Mouse (Mus musculus) ovary, postnatal 14 days (tissue): ENCODE data around the gene 1300017J02Rik.

Source experiments
- DNase-seq: peaks from one replicate; pipeline ENCODE4 v3.0.0; 2022; ENCODE audit warnings: low spot score

The 1300017J02Rik gene

DNA sequence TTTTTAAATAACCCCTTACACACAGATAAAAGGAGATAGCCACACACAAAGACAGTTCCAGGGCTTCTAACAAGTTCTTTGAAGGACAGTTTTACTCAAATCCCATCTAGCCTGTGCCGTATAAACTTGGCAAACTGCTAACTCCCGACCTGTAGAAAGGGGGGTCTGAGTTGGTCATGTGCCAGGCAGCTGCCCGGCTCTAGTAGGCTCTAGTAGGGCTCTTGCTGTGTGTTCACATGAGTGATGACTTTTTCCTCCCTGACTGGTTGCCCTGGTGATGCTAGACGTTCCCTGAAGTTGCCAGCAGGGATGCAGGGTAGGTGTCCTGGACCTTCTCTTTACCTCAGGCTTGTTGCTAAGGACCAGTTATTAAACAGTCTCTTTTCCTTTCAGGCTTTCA lies 33.8 kb downstream of the 1300017J02Rik start:
- no peak for DNase-seq

GRCm38 (mm10) chr9:103265778-103266177 lies 39.1 kb downstream of the 1300017J02Rik start:
- DNase-seq: no peak

DNA sequence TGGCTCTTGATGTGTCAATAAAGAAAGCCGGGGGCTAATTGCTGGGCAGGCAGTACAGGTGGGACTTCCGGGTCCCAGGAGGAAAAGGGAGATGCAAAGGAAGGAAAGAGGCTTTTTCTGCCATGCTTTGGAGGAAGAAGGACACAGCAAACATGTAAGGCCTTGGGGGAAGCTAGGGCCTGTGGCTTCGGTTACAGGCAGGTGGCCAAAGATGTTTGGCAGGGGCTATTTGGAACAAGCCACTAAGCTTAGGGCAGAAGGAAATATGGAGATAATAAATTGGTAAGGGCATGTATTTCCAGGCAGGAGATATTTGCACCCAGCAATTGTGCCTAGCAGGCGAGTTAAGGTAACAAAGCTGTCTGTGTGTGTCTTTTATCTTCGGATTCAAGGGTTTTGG lies 52.0 kb downstream of the 1300017J02Rik start:
- no peak for DNase-seq

GRCm38 (mm10) chr9:103248618-103249017 lies 56.3 kb downstream of the 1300017J02Rik start:
- no peak for DNase-seq

GRCm38 (mm10) chr9:103246526-103247168 lies 58.2 kb downstream of the 1300017J02Rik start:
- DNase-seq: no peak

- no peak for DNase-seq
Measured at GRCm38 (mm10) chr9:103243640-103244039, 61.2 kb downstream of the 1300017J02Rik start.

DNA sequence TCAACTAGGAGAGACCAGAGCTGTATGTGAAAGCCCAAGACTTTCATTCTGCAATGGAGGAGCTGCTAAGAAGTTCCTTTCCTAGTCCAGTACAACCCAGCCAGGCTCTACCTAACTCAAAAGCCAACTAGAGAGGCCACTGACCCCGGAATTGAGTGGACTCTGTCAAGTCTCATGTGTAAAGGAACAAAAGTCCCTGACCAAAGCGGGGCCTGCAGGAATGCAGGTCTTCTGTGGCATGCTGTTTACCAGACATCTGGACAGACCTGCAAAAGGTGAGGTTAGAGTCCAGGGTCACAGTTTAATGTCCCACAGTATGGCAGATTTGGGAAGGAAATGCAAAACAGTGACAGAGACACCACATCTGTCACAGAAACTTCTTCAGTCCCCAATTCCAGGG lies 63.7 kb downstream of the 1300017J02Rik start:
- no peak for DNase-seq

GRCm38 (mm10) chr9:103239471-103239870 lies 65.4 kb downstream of the 1300017J02Rik start:
- DNase-seq: no peak

GRCm38 (mm10) chr9:103234565-103235165 lies 70.2 kb downstream of the 1300017J02Rik start:
- no peak for DNase-seq

- DNase-seq: no peak
Measured at GRCm38 (mm10) chr9:103234059-103234458, 70.8 kb downstream of the 1300017J02Rik start.

- DNase-seq: no peak
Measured at GRCm38 (mm10) chr9:103233006-103233395, 71.9 kb downstream of the 1300017J02Rik start.

DNA sequence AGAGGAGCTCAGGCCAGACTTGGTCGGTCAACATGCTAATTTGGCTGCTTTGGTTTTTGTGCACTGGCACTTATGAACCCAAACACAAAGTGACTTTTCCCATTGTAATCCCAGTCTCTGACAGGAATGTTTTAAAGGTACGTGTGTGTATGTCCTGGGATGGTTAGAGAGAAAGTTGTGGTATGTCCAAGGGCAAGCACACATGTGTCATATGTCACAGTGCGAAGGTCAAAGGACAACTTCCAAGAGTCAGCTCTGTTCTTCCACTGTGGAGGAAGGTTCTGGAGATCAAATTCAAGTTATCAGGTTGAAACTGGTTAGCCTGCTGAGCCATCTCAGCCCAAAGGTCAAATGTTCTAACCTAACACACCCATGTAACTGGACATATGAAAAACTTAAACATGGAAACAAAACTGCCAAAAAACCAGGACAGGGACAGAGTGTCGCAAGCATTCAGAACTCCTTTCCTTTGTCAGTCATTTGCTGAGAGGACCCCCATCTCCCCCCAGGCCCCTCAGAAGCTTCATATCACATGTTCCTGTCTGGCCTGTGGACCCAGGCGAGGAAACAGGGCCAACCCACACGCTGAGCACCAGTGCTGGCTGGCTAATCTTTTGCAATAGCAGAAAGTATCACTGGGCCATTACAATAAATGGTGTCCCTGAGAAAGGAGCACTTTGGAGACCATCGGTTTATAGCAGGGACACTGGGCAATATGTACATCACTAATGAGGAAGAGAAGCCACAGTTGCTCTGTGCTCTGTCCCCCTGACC lies 72.5 kb downstream of the 1300017J02Rik start:
- DNase-seq: no peak

- DNase-seq: peak; percentile 20
Measured at GRCm38 (mm10) chr9:103230151-103230951, 74.5 kb downstream of the 1300017J02Rik start, which contains the start of the genes Gm20425 and Trf. Gm20425 (minus strand) TSS chr9:103230307. Trf (minus strand) TSS chr9:103230444.

- DNase-seq: no peak
Measured at GRCm38 (mm10) chr9:103229037-103229867, 75.6 kb downstream of the 1300017J02Rik start.

GRCm38 (mm10) chr9:103228370-103229003 lies 76.4 kb downstream of the 1300017J02Rik start:
- no peak for DNase-seq

DNA sequence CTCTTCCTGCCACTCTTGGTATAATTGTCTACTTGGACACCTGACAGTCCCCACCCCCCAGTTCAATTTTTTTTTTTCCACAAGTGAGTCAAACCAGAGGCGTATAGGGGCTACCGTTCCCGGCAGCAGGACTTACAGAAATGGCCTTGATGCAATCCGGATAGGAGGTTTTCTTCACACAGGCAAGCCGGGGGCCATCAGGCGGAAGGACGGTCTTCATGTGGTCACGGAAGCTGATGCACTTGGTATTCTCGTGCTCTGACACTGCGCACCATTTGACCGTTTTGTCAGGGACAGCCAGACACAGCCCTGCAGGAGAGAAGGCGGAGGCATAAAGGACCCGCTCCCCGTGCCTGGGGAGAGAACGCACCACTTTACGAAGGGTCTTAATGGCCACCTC lies 77.1 kb downstream of the 1300017J02Rik start:
- no peak for DNase-seq

- peak; percentile 22 for DNase-seq
Measured at GRCm38 (mm10) chr9:103226806-103227205, 78.1 kb downstream of the 1300017J02Rik start.

GRCm38 (mm10) chr9:103225464-103225863 lies 79.4 kb downstream of the 1300017J02Rik start:
- DNase-seq: no peak

DNA sequence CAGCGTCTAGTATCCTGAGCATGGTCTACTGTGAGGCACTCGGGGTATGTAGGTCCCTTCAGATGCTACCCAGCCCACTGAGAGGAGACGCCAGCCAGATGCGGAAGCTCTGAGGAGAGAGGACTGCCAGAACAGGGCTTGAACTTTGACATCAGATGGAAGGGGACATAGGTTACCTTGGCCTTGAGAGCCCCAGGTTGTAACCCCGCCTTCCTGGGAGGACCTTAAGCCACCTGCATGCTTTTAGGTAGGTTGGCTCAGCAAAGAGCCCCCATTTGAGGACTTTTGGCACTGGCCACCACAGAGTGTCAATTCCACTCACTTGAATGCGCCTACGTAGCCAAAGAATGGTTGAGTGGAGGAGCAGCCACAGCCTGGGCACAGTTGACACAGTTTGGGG lies 80.2 kb downstream of the 1300017J02Rik start:
- no peak for DNase-seq

GRCm38 (mm10) chr9:103214281-103214680 lies 90.6 kb downstream of the 1300017J02Rik start:
- DNase-seq: no peak

- no peak for DNase-seq
Measured at GRCm38 (mm10) chr9:103213631-103214030, 91.3 kb downstream of the 1300017J02Rik start.
